Mouse (Mus musculus) CH12F3 (cell line): ENCODE data around the gene Letmd1.
"Not testable (repeated sequence)": the region's sequence is repeated elsewhere in the genome, so short reads cannot be mapped to it uniquely, and the experiment has no call there.

ENCODE experiments used
- in situ Hi-C: fragments of 300-500 bp; cut with MboI; formaldehyde crosslinking; loops from 2 replicates; pipeline ENCODE4 v1.14.3; 2020; ENCODE audit warnings: low sequenced_read_pairs

Gene Letmd1

GRCm38 (mm10) chr15:100468295-100469188 is at the start of gene Letmd1:
Gene Letmd1 (plus strand): TSS chr15:100469023.
- in situ Hi-C loops, result no loop called here

GRCm38 (mm10) chr15:100419311-100419710 is 49.5 kb upstream of the Letmd1 start:
- in situ Hi-C loops, result no loop called here

GRCm38 (mm10) chr15:100419901-100420745 is 48.7 kb upstream of the Letmd1 start:
- in situ Hi-C loops, result no loop called here

- in situ Hi-C loops, result no loop called here
Measured at GRCm38 (mm10) chr15:100421059-100421757, 47.6 kb upstream of the Letmd1 start.

- in situ Hi-C loops, result not testable (repeated sequence)
Measured at GRCm38 (mm10) chr15:100421758-100422197, 47.0 kb upstream of the Letmd1 start, which contains the start of gene Gm5475. Gene Gm5475 (plus strand): TSS chr15:100422147.

GRCm38 (mm10) chr15:100422476-100422875 is 46.3 kb upstream of the Letmd1 start:
- in situ Hi-C loops, result no loop called here

GRCm38 (mm10) chr15:100422899-100423860 is 45.6 kb upstream of the Letmd1 start:
- in situ Hi-C loops, result no loop called here

- in situ Hi-C loops, result no loop called here
Measured at GRCm38 (mm10) chr15:100423916-100424315, 44.9 kb upstream of the Letmd1 start.

GRCm38 (mm10) chr15:100424396-100425122 is 44.3 kb upstream of the Letmd1 start, which contains the start of gene Slc11a2:
Gene Slc11a2 (minus strand): TSS chr15:100425072.
- in situ Hi-C loops, result no loop called here

GRCm38 (mm10) chr15:100428296-100428905 is 40.4 kb upstream of the Letmd1 start:
- in situ Hi-C loops, result no loop called here

- in situ Hi-C loops, result no loop called here
Measured at GRCm38 (mm10) chr15:100429959-100430565, 38.8 kb upstream of the Letmd1 start.

GRCm38 (mm10) chr15:100433234-100433633 is 35.6 kb upstream of the Letmd1 start:
- in situ Hi-C loops, result no loop called here

- in situ Hi-C loops, result no loop called here
Measured at GRCm38 (mm10) chr15:100436112-100436511, 32.7 kb upstream of the Letmd1 start.

GRCm38 (mm10) chr15:100436518-100436917 is 32.3 kb upstream of the Letmd1 start:
- in situ Hi-C loops, result no loop called here

GRCm38 (mm10) chr15:100443126-100443922 is 25.5 kb upstream of the Letmd1 start:
- in situ Hi-C loops, result no loop called here

- in situ Hi-C loops, result no loop called here
Measured at GRCm38 (mm10) chr15:100446887-100447286, 21.9 kb upstream of the Letmd1 start.

- in situ Hi-C loops, result no loop called here
Measured at GRCm38 (mm10) chr15:100448572-100448971, 20.3 kb upstream of the Letmd1 start.
